Mouse (Mus musculus) gastrocnemius, postnatal 36 days (tissue): ENCODE measurements around the gene Ccdc88c. TPM values are rescaled to one million over a fixed set of nuclear protein-coding genes. Genes with fewer than 3 reads are reported as not detected.
A peak's percentile ranks its signal among the peaks of the same experiment; 100 is the strongest.

Experiments used
- DNase-seq, 2 experiments: peaks; one replicate each; pipeline ENCODE4 v3.0.0; 2022
- intact Hi-C: fragments of 180-260 bp; cut with DNase I; formaldehyde crosslinking; loops from one replicate; pipeline ENCODE4 v1.15.1; 2025
- total RNA-seq, 2 experiments: library from RNA; stranded (reverse); gene quantifications; 2 replicates each; pipeline ENCODE4 v1.2.3; 2021

Gene Ccdc88c
- total RNA-seq, 2 experiments from 2014 or later: 32.3 to 33.9 TPM

- DNase-seq: no peak
- intact Hi-C loops: no loop called here
Measured at GRCm38 (mm10) chr12:100999061-100999954, 29.5 kb downstream of the Ccdc88c start.

- DNase-seq: no peak
- intact Hi-C loops: no loop called here
Measured at GRCm38 (mm10) chr12:100998564-100998962, 30.3 kb downstream of the Ccdc88c start.

GRCm38 (mm10) chr12:100997830-100998563 is 30.9 kb downstream of the Ccdc88c start:
- intact Hi-C loops: no loop called here

GRCm38 (mm10) chr12:100996378-100996898 is 32.4 kb downstream of the Ccdc88c start:
- no peak for DNase-seq
- intact Hi-C loops: no loop called here

More at GRCm38 (mm10) chr12:100997830-100998563, 30.9 kb downstream of the Ccdc88c start:
- no peak for DNase-seq

- intact Hi-C loops: no loop called here
Measured at GRCm38 (mm10) chr12:100995607-100996377, 33.1 kb downstream of the Ccdc88c start.

GRCm38 (mm10) chr12:100994140-100995015 is 34.5 kb downstream of the Ccdc88c start:
- intact Hi-C loops: no loop called here
- DNase-seq: no peak

More at GRCm38 (mm10) chr12:100995607-100996377, 33.1 kb downstream of the Ccdc88c start:
- no peak for DNase-seq

- no peak for DNase-seq
- intact Hi-C loops: no loop called here
Measured at GRCm38 (mm10) chr12:100993146-100993545, 35.7 kb downstream of the Ccdc88c start.

GRCm38 (mm10) chr12:100992505-100992904 is 36.4 kb downstream of the Ccdc88c start:
- intact Hi-C loops: no loop called here
- DNase-seq: no peak

GRCm38 (mm10) chr12:100991119-100991518 is 37.7 kb downstream of the Ccdc88c start:
- intact Hi-C loops: no loop called here

GRCm38 (mm10) chr12:100990291-100990690 is 38.6 kb downstream of the Ccdc88c start:
- intact Hi-C loops: no loop called here
- DNase-seq: no peak

More at GRCm38 (mm10) chr12:100991119-100991518, 37.7 kb downstream of the Ccdc88c start:
- no peak for DNase-seq

- no peak for DNase-seq
- intact Hi-C loops: no loop called here
Measured at GRCm38 (mm10) chr12:100989780-100990288, 39.0 kb downstream of the Ccdc88c start.

- no peak for DNase-seq
- intact Hi-C loops: no loop called here
Measured at GRCm38 (mm10) chr12:100988324-100989130, 40.3 kb downstream of the Ccdc88c start.

GRCm38 (mm10) chr12:100986423-100986822 is 42.4 kb downstream of the Ccdc88c start:
- intact Hi-C loops: no loop called here
- DNase-seq: peak in 1 of 2 experiments; percentile 12

- intact Hi-C loops: no loop called here
- no peak for DNase-seq
Measured at GRCm38 (mm10) chr12:100985793-100986157, 43.1 kb downstream of the Ccdc88c start.

- intact Hi-C loops: no loop called here
- peak in 1 of 2 experiments; percentile 14 for DNase-seq
Measured at GRCm38 (mm10) chr12:100985050-100985792, 43.6 kb downstream of the Ccdc88c start.

GRCm38 (mm10) chr12:100983565-100983964 is 45.3 kb downstream of the Ccdc88c start:
- intact Hi-C loops: no loop called here
- peak in 1 of 2 experiments; percentile 13 for DNase-seq

GRCm38 (mm10) chr12:100982217-100982616 is 46.6 kb downstream of the Ccdc88c start:
- peak in 1 of 2 experiments; percentile 36 for DNase-seq
- intact Hi-C loops: no loop called here
